Mouse (Mus musculus) ES-CJ7 (cell line): ENCODE data around the gene Higd2a.

Experiments
- DNase-seq: peaks from one replicate; pipeline ENCODE4 v3.0.0; 2011; ENCODE audit warnings: low read depth, low spot score

Higd2a gene

DNA sequence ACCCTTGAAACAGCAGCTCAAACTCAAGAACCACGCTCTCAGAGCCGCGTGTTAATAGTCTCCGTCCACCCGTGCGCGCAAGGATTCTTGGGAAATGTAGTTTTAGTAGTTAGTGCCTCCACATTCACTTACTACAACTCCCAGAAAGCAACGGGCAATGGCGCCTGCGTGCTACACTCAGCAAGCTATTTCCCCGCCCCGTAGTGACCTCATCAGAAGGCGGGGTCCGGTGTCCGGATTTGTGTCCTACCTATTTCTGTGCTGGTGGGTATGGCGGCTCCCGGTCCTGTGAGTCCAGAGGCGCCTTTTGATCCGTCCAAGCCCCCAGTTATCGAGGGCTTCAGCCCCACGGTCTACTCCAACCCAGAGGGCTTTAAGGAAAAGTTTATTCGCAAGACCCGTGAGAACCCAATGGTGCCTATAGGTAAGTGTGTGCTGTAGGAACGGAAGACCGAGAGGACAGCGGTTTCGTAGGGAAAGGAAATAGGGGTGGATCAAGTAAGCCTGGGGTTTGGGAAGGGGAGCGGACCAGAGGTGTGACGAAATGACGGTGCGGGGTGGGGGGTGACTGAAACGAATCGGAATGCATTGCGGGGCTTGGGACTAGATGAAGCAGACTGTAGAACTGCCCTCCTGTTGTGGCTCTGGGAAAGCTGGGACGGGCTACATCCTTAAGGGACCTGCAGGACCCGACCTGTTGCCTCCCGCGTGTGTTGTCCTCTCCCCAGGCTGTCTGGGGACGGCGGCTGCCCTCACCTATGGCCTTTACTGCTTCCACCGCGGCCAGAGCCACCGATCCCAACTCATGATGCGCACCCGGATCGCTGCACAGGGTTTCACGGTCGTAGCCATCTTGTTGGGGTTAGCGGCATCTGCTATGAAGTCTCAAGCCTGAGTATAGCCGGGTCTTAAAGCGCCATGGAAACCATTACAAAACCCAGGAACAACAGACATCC is at the start of gene Higd2a, which contains the start of gene Nop16:
TSS of gene Higd2a (plus strand) at position 212 of the 956 bp plus-strand sequence.
TSS of gene Nop16 (minus strand) at position 95 of the 956 bp plus-strand sequence.
- peak; percentile 99 for DNase-seq

- DNase-seq = no peak
These were observed 42.0 kb upstream of the Higd2a start for GRCm38 (mm10) chr13:54548036-54548435.

- DNase-seq = no peak
These were observed 33.8 kb upstream of the Higd2a start for GRCm38 (mm10) chr13:54556176-54556575.

- DNase-seq = no peak
These were observed 33.2 kb upstream of the Higd2a start for GRCm38 (mm10) chr13:54556796-54557195.

- DNase-seq = no peak
These were observed 32.4 kb upstream of the Higd2a start for GRCm38 (mm10) chr13:54557652-54558051.

DNA sequence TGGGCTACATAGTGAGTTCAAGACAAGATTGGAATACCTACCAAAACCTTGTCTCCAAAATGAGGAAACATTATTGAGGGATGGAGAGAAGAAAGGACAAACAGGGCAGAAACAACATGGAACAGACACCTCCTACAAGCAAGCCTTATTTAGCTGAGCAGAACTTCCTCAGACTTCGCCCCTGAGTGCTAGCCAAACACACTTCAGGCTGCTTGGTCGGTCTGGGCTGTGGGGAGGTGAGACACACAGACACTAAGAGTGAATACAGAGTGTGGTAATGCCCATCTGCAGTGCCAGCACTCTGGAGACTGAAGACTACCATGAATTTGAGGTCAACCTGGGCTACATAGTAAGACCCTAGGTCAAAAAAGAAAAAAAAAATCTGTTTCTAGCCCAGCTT is 30.4 kb upstream of the Higd2a start:
- DNase-seq = no peak

DNA sequence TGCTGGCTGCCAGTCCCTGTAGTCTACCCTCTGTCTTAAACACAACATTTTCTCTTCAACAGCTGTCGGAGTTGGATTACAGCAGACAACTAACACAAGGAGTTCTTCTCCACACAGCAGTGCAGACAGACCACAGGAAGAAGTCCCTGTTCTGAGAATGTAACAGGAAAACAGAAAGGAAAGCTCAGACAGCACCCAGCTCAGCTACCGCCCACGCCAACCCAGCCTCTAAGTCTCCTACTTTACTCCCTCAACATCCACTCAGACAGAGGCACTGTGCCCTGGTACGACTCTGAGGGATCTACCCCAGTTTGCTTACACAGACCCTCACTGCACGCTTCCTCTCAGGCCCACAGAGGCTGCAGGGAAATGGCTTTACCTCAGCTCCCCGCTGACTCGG is 29.4 kb upstream of the Higd2a start:
- DNase-seq = no peak

GRCm38 (mm10) chr13:54562562-54562961 is 27.4 kb upstream of the Higd2a start:
- no peak for DNase-seq

DNA sequence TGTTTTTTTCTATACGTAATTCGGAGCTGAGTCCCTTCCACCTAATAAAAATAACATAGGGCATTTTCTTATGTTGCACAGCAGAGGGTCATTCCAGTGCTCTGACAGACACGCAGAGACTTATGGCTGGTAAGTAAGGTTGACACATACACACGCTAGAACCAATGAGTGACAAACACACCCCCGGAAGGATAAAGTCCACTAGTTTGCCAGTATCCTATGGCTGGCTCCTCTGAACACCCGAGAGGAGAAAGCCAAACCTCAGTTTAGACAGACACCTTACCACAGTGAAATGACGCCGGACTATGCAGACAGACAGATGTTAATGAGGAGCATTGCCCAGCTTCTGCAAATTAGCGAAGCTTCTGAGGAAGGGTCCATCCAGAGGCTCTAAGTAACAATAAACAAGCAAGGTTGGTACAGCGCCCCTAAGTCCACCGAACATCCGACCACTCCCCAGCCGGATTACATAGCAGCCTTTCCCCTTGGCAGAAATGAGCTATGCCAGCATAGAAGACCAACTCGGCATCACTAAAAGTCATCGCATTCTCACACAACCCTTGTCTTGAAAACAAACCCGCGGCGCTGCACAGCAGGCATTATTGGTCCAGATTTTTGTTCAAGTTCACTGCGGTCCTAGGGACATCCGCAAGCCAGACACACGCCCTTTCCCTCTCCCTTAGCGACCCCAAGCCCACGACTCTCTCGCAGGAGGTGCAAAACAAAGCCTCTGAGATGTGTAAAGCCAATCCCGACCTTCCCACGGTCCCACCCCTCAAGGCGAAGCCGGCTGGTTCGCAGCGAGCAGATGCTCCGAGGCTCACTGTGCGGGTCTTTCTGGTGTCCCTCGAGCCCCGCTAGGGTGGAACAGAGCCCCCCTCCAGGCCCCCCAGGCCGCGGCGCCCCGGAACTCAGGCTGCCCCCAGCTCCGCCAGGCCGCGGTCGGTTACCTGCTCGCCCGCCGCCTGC is 25.5 kb upstream of the Higd2a start:
- peak; percentile 30 for DNase-seq

- peak; percentile 95 for DNase-seq
These were observed 24.8 kb upstream of the Higd2a start, which contains the start of gene 4833439L19Rik for GRCm38 (mm10) chr13:54565201-54565581. Gene 4833439L19Rik (minus strand): TSS chr13:54565435.

GRCm38 (mm10) chr13:54565594-54566345 is 24.2 kb upstream of the Higd2a start:
- peak; percentile 96 for DNase-seq

- peak; percentile 71 for DNase-seq
These were observed 21.6 kb upstream of the Higd2a start for GRCm38 (mm10) chr13:54568380-54568779.

- peak; percentile 46 for DNase-seq
These were observed 20.7 kb upstream of the Higd2a start for GRCm38 (mm10) chr13:54569282-54569681.

- no peak for DNase-seq
These were observed 19.3 kb upstream of the Higd2a start for GRCm38 (mm10) chr13:54570736-54571135.

GRCm38 (mm10) chr13:54571637-54572036 is 18.4 kb upstream of the Higd2a start:
- DNase-seq = peak; percentile 32

GRCm38 (mm10) chr13:54572621-54573020 is 17.4 kb upstream of the Higd2a start:
- DNase-seq = no peak

- DNase-seq = peak; percentile 63
These were observed 15.0 kb upstream of the Higd2a start, which contains the start of gene Arl10 for GRCm38 (mm10) chr13:54574854-54575481. Gene Arl10 (plus strand): TSS chr13:54575015.

DNA sequence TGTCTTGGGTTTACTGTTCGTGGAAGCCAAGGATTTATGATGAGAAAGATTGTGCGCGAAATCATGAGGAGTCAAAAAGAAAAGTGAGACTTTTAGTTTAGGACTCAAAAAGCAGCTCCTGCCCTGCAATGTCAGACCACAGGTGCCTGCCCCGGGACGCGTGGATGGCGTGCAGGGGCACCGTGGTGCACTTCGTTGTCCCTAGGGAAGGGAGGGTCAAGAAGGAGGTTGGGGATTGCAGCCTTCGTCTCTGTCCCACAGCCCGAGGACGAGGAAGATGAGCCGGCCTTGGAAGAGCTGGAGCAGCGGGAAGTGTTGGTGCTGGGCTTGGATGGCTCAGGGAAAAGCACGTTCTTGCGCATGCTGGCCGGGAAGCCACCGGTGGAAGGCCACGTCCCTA is 14.5 kb upstream of the Higd2a start:
- no peak for DNase-seq

GRCm38 (mm10) chr13:54577652-54578507 is 12.1 kb upstream of the Higd2a start:
- no peak for DNase-seq

- no peak for DNase-seq
These were observed 8.6 kb upstream of the Higd2a start for GRCm38 (mm10) chr13:54581385-54581784.
